Mouse (Mus musculus) liver, embryonic 15.5 days (tissue): ENCODE data around the gene Kdm5b. TPM values are rescaled to one million over a fixed set of nuclear protein-coding genes. Genes with fewer than 3 reads are reported as not detected.

ENCODE experiments used
- ATAC-seq: fragments of 200-750 bp; cut with Nextera tagmentation; 2 replicates; pipeline ENCODE4 v1.8.0; 2017; ENCODE audit warnings: moderate number of reproducible peaks, mild to moderate bottlenecking, moderate library complexity; ENCODE audit not compliant: insufficient read depth
- H3K27ac ChIP-seq: fragments of 300-500 bp; sonication (generic); replicated peaks from 2 replicates; pipeline ENCODE4 v1.5.1; 2015; ENCODE audit warnings: mild to moderate bottlenecking, inconsistent platforms
- H3K27me3 ChIP-seq: fragments of 300-500 bp; sonication (generic); 2 replicates; pipeline ENCODE4 v1.6.1; 2015; ENCODE audit warnings: mild to moderate bottlenecking, inconsistent platforms
- H3K36me3 ChIP-seq: fragments of 300-500 bp; sonication (generic); replicated peaks from 2 replicates; pipeline ENCODE4 v1.6.1; 2015; ENCODE audit warnings: moderate library complexity, mild to moderate bottlenecking, inconsistent platforms
- H3K4me1 ChIP-seq: fragments of 300-500 bp; sonication (generic); replicated peaks from 2 replicates; pipeline ENCODE4 v1.6.1; 2015; ENCODE audit warnings: inconsistent platforms
- H3K4me2 ChIP-seq: fragments of 300-500 bp; sonication (generic); 2 replicates; pipeline ENCODE4 v1.6.1; 2015; ENCODE audit warnings: moderate library complexity, mild to moderate bottlenecking, inconsistent platforms
- H3K4me3 ChIP-seq: fragments of 300-500 bp; sonication (generic); replicated peaks from 2 replicates; pipeline ENCODE4 v1.5.1; 2015; ENCODE audit warnings: mild to moderate bottlenecking, inconsistent platforms
- H3K9ac ChIP-seq: fragments of 300-500 bp; sonication (generic); 2 replicates; pipeline ENCODE4 v1.6.1; 2015; ENCODE audit warnings: moderate library complexity, mild to moderate bottlenecking, inconsistent platforms
- H3K9me3 ChIP-seq: fragments of 300-500 bp; sonication (generic); replicated peaks from 2 replicates; pipeline ENCODE4 v1.6.1; 2016; ENCODE audit warnings: inconsistent platforms
- WGBS: fragments of 180-500 bp; shearing (Covaris S2); methylation state at CpG from one replicate; pipeline ENCODE4 v1.1.7; 2015; ENCODE audit warnings: mixed read lengths; ENCODE audit not compliant: insufficient replicate concordance; 5-methylcytosine and 5-hydroxymethylcytosine counted together
- polyA plus RNA-seq: library from polyadenylated mRNA; unstranded; fragments of >200 nt; fragmentation: Nextera tagmentation; extraction: Ambion mirVana; gene quantifications from 2 replicates; pipeline ENCODE4 v1.2.1, GENCODE M21; 2015

Gene Kdm5b
- polyA plus RNA-seq, 1 experiment from 2014 or later = 5.6 TPM

GRCm38 (mm10) chr1:134646261-134646962 lies 86.4 kb downstream of the Kdm5b start, which contains the start of gene Syt2:
Syt2 (plus strand) TSS chr1:134646677.
- peaks cover 95% of the 10 kb centered on the region for H3K27me3 ChIP-seq
- peaks cover 15% of the 10 kb centered on the region for H3K4me1 ChIP-seq
- H3K4me2 ChIP-seq = peak within 1 kb of the TSS; percentile 64
- H3K36me3 ChIP-seq = no peaks in the 10 kb centered on the region
- WGBS = 1% methylated on average over 63 of the region's 63 CpGs
- ATAC-seq = no peak
- no peaks in the 10 kb centered on the region for H3K9me3 ChIP-seq
- no peak within 1 kb of the TSS for H3K27ac ChIP-seq
- H3K4me3 ChIP-seq = peak within 1 kb of the TSS; percentile 44
- H3K9ac ChIP-seq = no peak within 1 kb of the TSS

- Histone ChIP-seq H3K4me3 (peak overlapping the region; percentile 44), H3K9ac (no peak overlapping the region), H3K4me1 (peaks cover 19% of the 10 kb centered on the region), H3K27me3 (peaks cover 93% of the 10 kb centered on the region), H3K9me3 (no peaks in the 10 kb centered on the region), H3K36me3 (no peaks in the 10 kb centered on the region), H3K4me2 (peak overlapping the region; percentile 64), H3K27ac (no peak overlapping the region)
- no peak for ATAC-seq
- WGBS = 2% methylated on average over 28 of the region's 28 CpGs
Measured at GRCm38 (mm10) chr1:134646963-134647282, 87.0 kb downstream of the Kdm5b start.

- H3K9me3 ChIP-seq = no peaks in the 10 kb centered on the region
- no peak overlapping the region for H3K27ac ChIP-seq
- peaks cover 19% of the 10 kb centered on the region for H3K4me1 ChIP-seq
- peaks cover 92% of the 10 kb centered on the region for H3K27me3 ChIP-seq
- no peak overlapping the region for H3K4me3 ChIP-seq
- H3K9ac ChIP-seq = no peak overlapping the region
- H3K4me2 ChIP-seq = no peak overlapping the region
- no peak for ATAC-seq
- no peaks in the 10 kb centered on the region for H3K36me3 ChIP-seq
- 17% methylated on average over 7 of the region's 7 CpGs for WGBS
Measured at GRCm38 (mm10) chr1:134647591-134647990, 87.6 kb downstream of the Kdm5b start.

DNA sequence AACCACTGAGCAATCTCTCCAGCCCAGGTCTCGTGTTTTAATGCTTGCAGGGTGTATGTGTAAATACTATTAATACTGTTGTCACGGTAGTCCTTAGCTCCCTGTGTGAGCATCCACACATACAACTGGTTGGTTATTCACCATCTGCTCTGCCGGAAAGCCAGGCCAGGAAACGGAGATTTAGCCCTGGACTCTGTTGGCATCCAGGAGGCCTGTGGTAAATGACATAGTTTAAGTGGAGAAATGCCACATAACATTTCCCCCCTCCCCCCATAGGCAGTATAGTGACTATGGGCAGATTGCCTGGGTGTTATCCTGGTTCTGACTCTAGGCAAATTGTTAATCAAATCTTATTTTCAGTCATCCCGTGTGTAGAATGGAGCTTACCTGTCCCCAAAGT lies 90.8 kb downstream of the Kdm5b start:
- H3K27ac ChIP-seq = no peak overlapping the region
- no peak overlapping the region for H3K9ac ChIP-seq
- H3K4me1 ChIP-seq = peaks cover 19% of the 10 kb centered on the region
- no peak for ATAC-seq
- no peak overlapping the region for H3K4me2 ChIP-seq
- H3K36me3 ChIP-seq = no peaks in the 10 kb centered on the region
- peaks cover 75% of the 10 kb centered on the region for H3K27me3 ChIP-seq
- H3K4me3 ChIP-seq = no peak overlapping the region
- H3K9me3 ChIP-seq = no peaks in the 10 kb centered on the region
- 61% methylated on average over 5 of the region's 5 CpGs for WGBS

DNA sequence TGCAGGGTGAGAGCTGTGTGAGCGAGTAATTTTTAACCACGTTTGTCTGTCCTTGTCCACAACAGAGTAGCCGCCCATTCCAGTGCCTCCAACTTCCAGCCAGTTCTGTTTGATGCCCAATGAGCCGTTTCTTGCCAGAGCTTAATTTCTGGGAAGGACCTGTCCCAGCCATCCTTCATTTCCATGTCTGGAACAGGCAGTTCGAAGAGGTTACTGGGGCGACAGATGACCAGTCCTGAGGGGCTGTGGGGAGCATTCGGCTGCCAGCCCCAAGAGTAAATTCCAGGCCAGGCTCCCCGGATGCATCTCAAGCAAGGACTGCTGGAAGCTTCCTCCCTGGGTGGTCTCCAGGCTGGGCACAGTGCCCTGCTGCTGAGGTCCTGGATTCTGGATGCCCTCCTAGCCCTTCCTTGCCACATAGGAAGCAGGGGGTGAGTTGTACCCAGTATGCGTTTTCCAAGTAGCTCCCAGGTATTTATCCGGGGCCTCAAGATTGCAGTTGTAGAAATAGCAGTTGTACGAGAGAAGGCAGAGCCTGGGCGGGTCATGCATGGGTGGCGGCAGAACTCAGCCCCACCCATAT lies 91.4 kb downstream of the Kdm5b start:
- Histone ChIP-seq H3K9me3 (no peaks in the 10 kb centered on the region), H3K27me3 (peaks cover 69% of the 10 kb centered on the region), H3K9ac (no peak overlapping the region), H3K4me2 (no peak overlapping the region), H3K4me3 (no peak overlapping the region), H3K27ac (no peak overlapping the region), H3K36me3 (no peaks in the 10 kb centered on the region), H3K4me1 (peaks cover 15% of the 10 kb centered on the region)
- WGBS = 42% methylated on average over 13 of the region's 13 CpGs
- ATAC-seq = no peak

DNA sequence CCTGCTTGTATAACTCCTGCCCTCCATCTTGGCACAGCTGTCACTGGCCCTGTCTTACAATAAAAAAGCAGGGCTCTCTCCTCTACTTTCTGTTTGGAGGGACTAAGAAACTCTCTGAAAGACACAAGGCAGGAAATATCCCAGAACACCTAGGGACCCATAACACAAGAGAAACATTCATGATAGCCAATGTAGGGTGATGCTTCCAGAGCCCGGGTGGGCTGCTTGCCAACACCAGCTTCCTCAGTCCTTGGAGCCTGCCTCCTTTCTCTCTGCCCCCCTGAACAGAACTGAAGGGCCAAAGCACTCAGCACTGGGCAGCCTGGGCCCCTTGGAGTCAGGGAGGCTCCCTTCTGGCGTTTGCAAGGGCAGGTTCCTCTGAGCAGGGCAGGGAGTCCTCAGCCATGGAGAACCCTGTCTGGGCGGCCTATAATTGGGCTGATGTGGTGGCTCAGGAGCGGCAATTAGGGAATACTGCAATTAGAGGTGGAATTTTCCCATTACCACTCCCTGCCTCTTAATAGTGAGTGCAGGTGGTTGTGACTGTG lies 92.0 kb downstream of the Kdm5b start:
- Histone ChIP-seq H3K4me2 (no peak overlapping the region), H3K27ac (no peak overlapping the region), H3K4me1 (peaks cover 9% of the 10 kb centered on the region; the same call in 1 of the 2 replicates), H3K9me3 (no peaks in the 10 kb centered on the region), H3K9ac (no peak overlapping the region), H3K27me3 (peaks cover 63% of the 10 kb centered on the region), H3K4me3 (no peak overlapping the region), H3K36me3 (no peaks in the 10 kb centered on the region)
- 37% methylated on average over 4 of the region's 4 CpGs for WGBS
- no peak for ATAC-seq

DNA sequence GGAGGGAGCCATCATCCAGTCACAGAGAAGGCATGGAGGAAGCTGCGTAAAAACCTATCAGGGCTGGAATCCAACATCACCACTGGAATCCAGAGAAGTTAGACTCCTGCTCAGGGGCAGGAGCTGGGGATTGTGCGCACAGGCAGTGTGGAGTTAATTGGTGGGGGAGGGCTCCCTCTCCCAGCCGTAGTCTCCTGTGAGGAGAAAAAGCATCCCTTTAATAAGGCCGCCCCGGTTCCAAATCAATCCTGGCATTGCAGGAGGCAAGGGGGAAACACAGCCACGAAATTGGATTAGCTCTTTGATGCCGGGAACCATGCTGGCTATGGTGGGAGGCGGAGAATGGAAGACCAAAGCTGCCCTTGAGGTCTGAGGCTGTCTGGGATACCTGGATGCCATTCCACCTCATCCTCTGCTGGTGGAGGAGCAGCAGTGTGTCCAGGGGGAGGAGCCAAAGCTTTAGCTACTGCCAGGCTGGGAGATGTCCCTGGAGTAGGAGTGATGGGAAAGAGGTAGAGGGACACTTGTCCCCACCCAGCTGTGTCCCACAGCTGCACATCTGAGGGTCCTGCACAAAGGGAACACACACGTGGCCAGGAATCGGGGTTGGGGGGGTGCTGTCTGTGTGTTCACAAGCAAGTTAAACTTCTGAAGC lies 93.8 kb downstream of the Kdm5b start:
- Histone ChIP-seq H3K27me3 (peaks cover 45% of the 10 kb centered on the region), H3K9me3 (no peaks in the 10 kb centered on the region), H3K27ac (no peak overlapping the region), H3K9ac (no peak overlapping the region), H3K4me3 (no peak overlapping the region), H3K36me3 (no peaks in the 10 kb centered on the region), H3K4me1 (peaks cover 7% of the 10 kb centered on the region; the same call in 1 of the 2 replicates), H3K4me2 (no peak overlapping the region)
- 41% methylated on average over 10 of the region's 10 CpGs for WGBS
- no peak for ATAC-seq

DNA sequence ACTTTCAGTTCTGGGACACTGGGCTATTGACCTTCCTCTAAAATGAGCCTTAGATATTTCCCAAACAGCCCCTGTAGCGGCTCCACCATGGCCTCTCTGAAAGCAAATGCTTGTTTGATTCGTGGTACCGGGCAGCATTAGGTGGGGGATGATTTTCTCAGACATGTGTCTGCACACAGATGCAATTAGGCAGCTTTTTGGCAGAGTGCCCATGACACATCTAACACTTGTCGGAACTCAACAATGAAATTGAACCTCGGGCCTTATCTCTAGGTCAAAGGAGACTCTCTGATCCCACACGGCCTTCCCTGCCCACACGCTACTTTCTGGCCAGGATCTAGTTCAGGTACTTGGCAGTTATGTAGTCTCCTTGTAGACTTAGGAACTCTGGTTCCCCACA lies 98.9 kb downstream of the Kdm5b start:
- 54% methylated on average over 7 of the region's 7 CpGs for WGBS
- Histone ChIP-seq H3K9me3 (no peaks in the 10 kb centered on the region), H3K4me3 (no peak overlapping the region), H3K27ac (no peak overlapping the region), H3K4me2 (no peak overlapping the region), H3K4me1 (no peaks in the 10 kb centered on the region), H3K27me3 (peaks cover 5% of the 10 kb centered on the region; the same call in 1 of the 2 replicates), H3K9ac (no peak overlapping the region), H3K36me3 (no peaks in the 10 kb centered on the region)
- no peak for ATAC-seq

- no peak overlapping the region for H3K4me3 ChIP-seq
- no peak overlapping the region for H3K4me2 ChIP-seq
- no peak for ATAC-seq
- WGBS = 47% methylated on average over 7 of the region's 7 CpGs
- H3K9me3 ChIP-seq = no peaks in the 10 kb centered on the region
- H3K27ac ChIP-seq = no peak overlapping the region
- no peaks in the 10 kb centered on the region for H3K36me3 ChIP-seq
- no peak overlapping the region for H3K9ac ChIP-seq
- no peaks in the 10 kb centered on the region for H3K4me1 ChIP-seq
- H3K27me3 ChIP-seq = no peaks in the 10 kb centered on the region; the same call in 1 of the 2 replicates
Measured at GRCm38 (mm10) chr1:134660163-134660562, 100.2 kb downstream of the Kdm5b start.

- no peak overlapping the region for H3K4me3 ChIP-seq
- no peak overlapping the region for H3K4me2 ChIP-seq
- H3K9me3 ChIP-seq = no peaks in the 10 kb centered on the region
- no peak overlapping the region for H3K27ac ChIP-seq
- no peak overlapping the region for H3K9ac ChIP-seq
- H3K4me1 ChIP-seq = no peaks in the 10 kb centered on the region
- no peaks in the 10 kb centered on the region for H3K36me3 ChIP-seq
- peaks cover 11% of the 10 kb centered on the region; the same call in 1 of the 2 replicates for H3K27me3 ChIP-seq
- WGBS = 61% methylated on average over 10 of the region's 10 CpGs
- no peak for ATAC-seq
Measured at GRCm38 (mm10) chr1:134671234-134672070, 111.5 kb downstream of the Kdm5b start.
